Mouse (Mus musculus) E14TG2a.4 (cell line): ENCODE measurements around the gene Gm20388.

Experiments used
- CTCF ChIP-seq: conservative IDR thresholded peaks from 2 replicates; pipeline ENCODE4 v1.5.1; 2014; ENCODE audit warnings: low read length
- NANOG ChIP-seq: IDR thresholded peaks from 2 replicates; pipeline ENCODE4 v1.6.1; 2014; ENCODE audit warnings: borderline replicate concordance, low read length, mixed read lengths

GRCm38 (mm10) chr8:123298301-123298700, 3387.7 kb downstream of the Gm20388 start:
- TF ChIP-seq CTCF = no peak
- no peak for TF ChIP-seq NANOG
